Mouse (Mus musculus): ENCODE data around the gene Kcnt1. TPM values are rescaled to one million over a fixed set of nuclear protein-coding genes. Genes with fewer than 3 reads are reported as not detected.

Kcnt1 gene
- polyA plus RNA-seq, 1 experiment from 2014 or later: 0.10 TPM

DNA sequence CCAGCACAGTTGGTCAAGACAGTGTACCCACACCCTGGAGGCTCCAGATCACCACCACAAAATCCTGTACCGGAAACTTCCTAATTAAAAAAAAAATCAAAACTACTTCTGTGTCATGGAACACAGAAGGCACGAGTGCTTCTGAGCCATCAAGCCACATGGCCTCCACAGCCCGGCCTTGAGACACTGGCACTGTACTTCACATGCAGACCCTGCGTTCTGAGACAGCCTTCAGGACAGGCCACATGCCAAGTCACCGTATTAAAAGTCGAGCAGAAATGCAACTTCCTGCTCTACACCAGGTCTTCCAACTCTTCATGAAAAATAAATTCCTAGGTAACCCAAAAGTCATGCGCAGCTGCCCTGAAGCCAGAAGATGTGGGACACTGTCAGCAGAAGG lies 64.3 kb downstream of the Kcnt1 start:
- no peak overlapping the region for H3K4me3 ChIP-seq
- peaks cover 95% of the 10 kb centered on the region for H3K36me3 ChIP-seq (replicated peaks)
- no peaks in the 10 kb centered on the region for H3K27me3 ChIP-seq (replicated peaks; ENCODE audit: low read depth, poor library complexity, severe bottlenecking)
- H3K9me3 ChIP-seq: no peaks in the 10 kb centered on the region
- no peak overlapping the region for H3K27ac ChIP-seq (replicated peaks)
- DNase-seq (ENCODE audit: low spot score): no peak
- WGBS: 96% methylated on average over 7 of the region's 7 CpGs
- no peaks in the 10 kb centered on the region for H3K4me1 ChIP-seq

DNA sequence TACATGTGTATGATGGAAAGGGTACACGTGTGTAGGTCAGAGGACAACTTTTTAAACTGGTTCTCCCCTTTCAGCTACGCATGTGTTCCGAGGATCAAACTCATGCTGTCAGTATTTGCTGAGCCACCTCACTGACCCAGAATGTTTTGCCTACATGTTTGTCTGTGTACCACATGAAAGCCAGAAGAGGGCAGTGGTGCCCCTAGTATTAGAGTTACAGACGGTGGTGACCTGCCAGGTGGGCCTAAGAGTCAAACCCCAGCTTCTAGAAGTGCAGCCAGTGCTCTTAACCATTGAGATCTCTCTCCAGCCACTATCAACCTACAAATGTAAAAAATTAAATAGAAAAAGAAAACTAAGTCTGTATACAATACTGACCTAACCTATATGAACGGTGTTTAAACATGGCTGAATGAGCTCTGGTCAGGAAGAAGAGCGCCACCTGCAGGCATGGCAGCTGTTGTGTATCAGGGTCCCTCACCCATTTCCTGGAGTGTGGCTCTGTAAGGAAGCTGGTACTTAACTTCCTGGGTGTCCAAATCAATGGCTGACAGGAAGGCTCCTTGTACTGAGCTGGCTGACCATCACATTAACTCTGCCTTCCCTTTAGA lies 67.8 kb downstream of the Kcnt1 start:
- Histone ChIP-seq H3K4me3 (no peak overlapping the region), H3K27ac (replicated peaks) (no peak overlapping the region), H3K4me1 (no peaks in the 10 kb centered on the region), H3K9me3 (no peaks in the 10 kb centered on the region), H3K27me3 (replicated peaks; ENCODE audit: low read depth, poor library complexity, severe bottlenecking) (no peaks in the 10 kb centered on the region), H3K36me3 (replicated peaks) (peaks cover 98% of the 10 kb centered on the region)
- WGBS: 84% methylated on average over 6 of the region's 6 CpGs
- peak; percentile 50 for DNase-seq (ENCODE audit: low spot score)

DNA sequence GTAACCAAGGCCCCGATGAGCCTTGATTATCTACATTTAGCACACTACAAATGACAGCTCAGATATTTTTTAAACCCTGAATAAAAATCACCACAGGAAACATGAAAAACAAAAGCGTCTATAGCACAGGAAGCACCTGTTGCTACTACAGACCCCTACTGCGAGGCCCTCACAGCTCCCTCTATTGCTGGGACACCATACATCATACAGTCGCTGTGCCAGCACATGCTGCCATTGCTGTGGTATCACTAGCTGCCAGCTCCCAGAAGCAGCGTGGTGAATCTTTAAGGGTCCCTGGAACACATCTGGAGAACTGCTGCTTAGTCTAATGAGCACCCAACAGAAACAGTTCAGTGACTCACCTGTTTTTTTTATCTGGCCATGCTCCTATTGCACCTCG lies 77.0 kb downstream of the Kcnt1 start:
- DNase-seq (ENCODE audit: low spot score): no peak
- 90% methylated on average over 6 of the region's 6 CpGs for WGBS
- no peak overlapping the region for H3K4me3 ChIP-seq
- no peaks in the 10 kb centered on the region for H3K27me3 ChIP-seq (replicated peaks; ENCODE audit: low read depth, poor library complexity, severe bottlenecking)
- H3K4me1 ChIP-seq: no peaks in the 10 kb centered on the region
- H3K27ac ChIP-seq (replicated peaks): no peak overlapping the region
- peaks cover 100% of the 10 kb centered on the region for H3K36me3 ChIP-seq (replicated peaks)
- H3K9me3 ChIP-seq: no peaks in the 10 kb centered on the region

GRCm38 (mm10) chr2:25943822-25944221 lies 80.3 kb downstream of the Kcnt1 start:
- 91% methylated on average over 2 of the region's 2 CpGs for WGBS
- DNase-seq (ENCODE audit: low spot score): no peak
- peaks cover 97% of the 10 kb centered on the region for H3K36me3 ChIP-seq (replicated peaks)
- no peak overlapping the region for H3K27ac ChIP-seq (replicated peaks)
- no peaks in the 10 kb centered on the region for H3K4me1 ChIP-seq
- H3K4me3 ChIP-seq: no peak overlapping the region
- H3K9me3 ChIP-seq: no peaks in the 10 kb centered on the region
- no peaks in the 10 kb centered on the region for H3K27me3 ChIP-seq (replicated peaks; ENCODE audit: low read depth, poor library complexity, severe bottlenecking)

DNA sequence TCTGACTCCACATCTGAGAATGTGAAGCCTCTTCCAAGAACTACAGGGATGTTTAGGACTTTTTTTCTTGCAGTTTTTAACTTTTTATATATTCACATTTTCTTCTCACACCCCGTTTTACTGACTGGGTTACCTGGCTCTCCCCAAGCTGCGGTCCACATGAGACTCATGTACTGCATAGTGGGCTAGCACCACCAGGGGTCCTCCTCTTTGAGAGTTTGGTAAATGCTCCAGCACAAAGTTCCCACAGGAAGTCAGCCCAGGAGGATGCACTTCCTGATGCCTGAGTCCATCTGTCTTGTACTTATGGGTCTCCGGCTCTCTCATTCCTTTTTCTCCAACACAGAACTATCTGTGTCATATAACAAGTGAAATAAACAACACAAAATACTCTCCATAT lies 84.4 kb downstream of the Kcnt1 start:
- peaks cover 97% of the 10 kb centered on the region for H3K36me3 ChIP-seq (replicated peaks)
- no peaks in the 10 kb centered on the region for H3K4me1 ChIP-seq
- WGBS: 87% methylated on average over 3 of the region's 3 CpGs
- no peak for DNase-seq (ENCODE audit: low spot score)
- no peaks in the 10 kb centered on the region for H3K9me3 ChIP-seq
- no peak overlapping the region for H3K27ac ChIP-seq (replicated peaks)
- H3K4me3 ChIP-seq: no peak overlapping the region
- H3K27me3 ChIP-seq (replicated peaks; ENCODE audit: low read depth, poor library complexity, severe bottlenecking): no peaks in the 10 kb centered on the region

GRCm38 (mm10) chr2:25949291-25949690 lies 85.8 kb downstream of the Kcnt1 start:
- 91% methylated on average over 3 of the region's 3 CpGs for WGBS

More at GRCm38 (mm10) chr2:25949291-25949690, 85.8 kb downstream of the Kcnt1 start:
- H3K27me3 ChIP-seq (replicated peaks; ENCODE audit: low read depth, poor library complexity, severe bottlenecking): no peaks in the 10 kb centered on the region
- no peaks in the 10 kb centered on the region for H3K9me3 ChIP-seq
- peaks cover 97% of the 10 kb centered on the region for H3K36me3 ChIP-seq (replicated peaks)
- H3K4me1 ChIP-seq: no peaks in the 10 kb centered on the region
- no peak overlapping the region for H3K4me3 ChIP-seq
- DNase-seq (ENCODE audit: low spot score): no peak
- no peak overlapping the region for H3K27ac ChIP-seq (replicated peaks)

Other genes starting within 250 kb of the Kcnt1 start
- gene Ccdc183, start 246.1 kb upstream of the Kcnt1 start, polyA plus RNA-seq (2016; fragmentation: Nextera tagmentation; extraction: Ambion mirVana): 0.10 and 0.11 TPM in 2 replicates
- gene Tmem141, start 241.7 kb upstream of the Kcnt1 start, polyA plus RNA-seq (2016; fragmentation: Nextera tagmentation; extraction: Ambion mirVana): 16.6 and 17.2 TPM in 2 replicates
- 0.49 and 0.57 TPM in 2 replicates for gene Fcna, start 235.7 kb upstream of the Kcnt1 start, polyA plus RNA-seq (2016; fragmentation: Nextera tagmentation; extraction: Ambion mirVana)
- 0.24 TPM in 1 of 2 replicates, not detected in the other for gene Lcn8, start 210.6 kb upstream of the Kcnt1 start, polyA plus RNA-seq (2016; fragmentation: Nextera tagmentation; extraction: Ambion mirVana)
- gene Lcn5, start 205.8 kb upstream of the Kcnt1 start, polyA plus RNA-seq (2016; fragmentation: Nextera tagmentation; extraction: Ambion mirVana): not detected in 2 replicates
- not detected in 2 replicates for gene Lcn6, start 186.9 kb upstream of the Kcnt1 start, polyA plus RNA-seq (2016; fragmentation: Nextera tagmentation; extraction: Ambion mirVana)
- gene Lcn10, start 181.0 kb upstream of the Kcnt1 start, polyA plus RNA-seq (2016; fragmentation: Nextera tagmentation; extraction: Ambion mirVana): not detected in 2 replicates
- gene Obp2a, start 163.7 kb upstream of the Kcnt1 start, polyA plus RNA-seq (2016; fragmentation: Nextera tagmentation; extraction: Ambion mirVana): not detected in 2 replicates
- gene Bmyc, start 157.0 kb upstream of the Kcnt1 start, polyA plus RNA-seq (2016; fragmentation: Nextera tagmentation; extraction: Ambion mirVana): 80.3 and 82.0 TPM in 2 replicates
- not detected in 2 replicates for gene Obp2b, start 126.7 kb upstream of the Kcnt1 start, polyA plus RNA-seq (2016; fragmentation: Nextera tagmentation; extraction: Ambion mirVana)
- not detected in 2 replicates for gene Lcn3, start 98.2 kb upstream of the Kcnt1 start, polyA plus RNA-seq (2016; fragmentation: Nextera tagmentation; extraction: Ambion mirVana)
- not detected in 2 replicates for gene Lcn11, start 86.7 kb upstream of the Kcnt1 start, polyA plus RNA-seq (2016; fragmentation: Nextera tagmentation; extraction: Ambion mirVana)
- not detected in 2 replicates for gene Gm13539, start 81.5 kb upstream of the Kcnt1 start, polyA plus RNA-seq (2016; fragmentation: Nextera tagmentation; extraction: Ambion mirVana)
- not detected in 2 replicates for gene Glt6d1, start 47.9 kb upstream of the Kcnt1 start, polyA plus RNA-seq (2016; fragmentation: Nextera tagmentation; extraction: Ambion mirVana)
- gene Lcn9, start 40.6 kb upstream of the Kcnt1 start, polyA plus RNA-seq (2016; fragmentation: Nextera tagmentation; extraction: Ambion mirVana): not detected in 2 replicates
- gene Sohlh1, start 16.5 kb upstream of the Kcnt1 start, polyA plus RNA-seq (2016; fragmentation: Nextera tagmentation; extraction: Ambion mirVana): not detected in 2 replicates
- gene Camsap1, start 119.5 kb downstream of the Kcnt1 start, polyA plus RNA-seq (2016; fragmentation: Nextera tagmentation; extraction: Ambion mirVana): 36.1 and 41.9 TPM in 2 replicates
- gene Ubac1, start 158.0 kb downstream of the Kcnt1 start, polyA plus RNA-seq (2016; fragmentation: Nextera tagmentation; extraction: Ambion mirVana): 94.9 and 95.9 TPM in 2 replicates

Measured in embryonic facial prominence, embryonic 10.5 days (tissue).